Mouse (Mus musculus) frontal cortex, postnatal 25 days (tissue): ENCODE results near the gene Gli2.
A peak's percentile ranks its signal among the peaks of the same experiment; 100 is the strongest.

ENCODE experiments used
- DNase-seq, 2 experiments: peaks; one replicate each; pipeline ENCODE4 v3.0.0; 2022; ENCODE audit warnings: low spot score in 2 of 2

Gli2 gene

GRCm38 (mm10) chr1:118901868-118902586, 151.4 kb downstream of the Gli2 start:
- no peak for DNase-seq

DNA sequence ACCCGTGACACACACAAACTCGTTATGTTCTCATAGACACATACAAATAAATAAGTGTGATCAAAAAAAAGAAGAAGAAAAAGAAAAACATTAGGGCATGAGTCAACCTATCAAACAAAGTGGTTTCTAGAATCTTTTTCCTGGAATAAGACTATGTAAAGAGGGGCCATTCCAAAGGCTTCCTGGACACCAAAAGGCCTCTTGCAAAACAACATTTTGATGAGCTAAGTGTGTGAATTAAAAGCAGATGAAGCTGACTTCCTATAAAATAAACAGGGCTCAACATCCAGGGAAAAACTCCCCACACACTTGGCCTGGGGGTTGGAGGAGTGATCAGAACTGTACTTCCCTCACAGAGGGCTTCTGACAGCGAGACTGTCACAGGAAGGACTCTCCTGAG, 155.1 kb downstream of the Gli2 start:
- DNase-seq, result no peak

GRCm38 (mm10) chr1:118895026-118895762, 158.2 kb downstream of the Gli2 start:
- no peak for DNase-seq

- DNase-seq, result no peak
Observed at GRCm38 (mm10) chr1:118891395-118891794, 162.0 kb downstream of the Gli2 start.

- DNase-seq, result no peak
Observed at GRCm38 (mm10) chr1:118890125-118890875, 163.1 kb downstream of the Gli2 start.

DNA sequence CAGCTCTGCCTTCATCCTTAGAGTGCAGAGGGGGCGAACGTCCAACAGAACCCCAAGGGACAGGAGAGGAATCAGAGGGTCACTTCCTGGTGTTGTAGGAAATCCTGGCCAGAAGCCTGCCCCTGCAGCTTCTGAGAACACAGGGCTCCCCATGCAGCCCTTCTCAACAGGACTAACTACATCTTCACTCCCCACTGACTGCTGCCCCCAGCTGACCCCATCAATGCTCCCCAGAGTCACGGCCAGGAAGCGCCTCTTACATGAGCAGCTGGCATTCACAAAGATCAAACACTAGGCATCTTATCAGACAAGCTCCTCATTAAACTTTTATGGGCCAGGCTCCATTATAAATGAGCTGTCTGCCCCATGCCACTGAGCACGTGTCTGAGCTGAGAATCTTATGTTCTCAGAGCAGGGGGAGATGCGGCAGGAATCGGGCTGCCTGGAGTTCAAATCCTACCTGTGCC, 172.6 kb downstream of the Gli2 start:
- DNase-seq, result no peak

DNA sequence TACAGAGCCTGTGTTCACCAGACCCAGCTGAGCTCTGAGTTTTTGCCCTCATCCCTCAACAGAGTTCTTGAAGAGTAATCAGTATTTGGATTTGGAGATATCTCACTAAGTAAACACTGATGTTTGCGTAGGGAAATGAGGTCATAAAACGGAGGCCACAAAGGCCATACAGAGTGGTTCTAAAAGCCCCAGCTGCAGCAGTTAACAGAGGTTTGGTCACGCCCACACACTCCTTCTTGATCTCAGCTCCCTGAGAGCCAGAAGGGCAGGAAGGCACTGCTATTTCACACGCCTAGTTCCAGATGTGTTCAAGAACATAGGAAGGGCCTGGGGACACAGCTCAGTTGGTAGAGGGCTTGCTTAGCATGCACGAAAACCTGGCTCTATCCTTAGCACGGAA, 175.1 kb downstream of the Gli2 start:
- DNase-seq, result no peak

- no peak for DNase-seq
Observed at GRCm38 (mm10) chr1:118875227-118875626, 178.2 kb downstream of the Gli2 start.

- no peak for DNase-seq
Observed at GRCm38 (mm10) chr1:118873559-118873958, 179.9 kb downstream of the Gli2 start.

- no peak for DNase-seq
Observed at GRCm38 (mm10) chr1:118864735-118865134, 188.7 kb downstream of the Gli2 start.

DNA sequence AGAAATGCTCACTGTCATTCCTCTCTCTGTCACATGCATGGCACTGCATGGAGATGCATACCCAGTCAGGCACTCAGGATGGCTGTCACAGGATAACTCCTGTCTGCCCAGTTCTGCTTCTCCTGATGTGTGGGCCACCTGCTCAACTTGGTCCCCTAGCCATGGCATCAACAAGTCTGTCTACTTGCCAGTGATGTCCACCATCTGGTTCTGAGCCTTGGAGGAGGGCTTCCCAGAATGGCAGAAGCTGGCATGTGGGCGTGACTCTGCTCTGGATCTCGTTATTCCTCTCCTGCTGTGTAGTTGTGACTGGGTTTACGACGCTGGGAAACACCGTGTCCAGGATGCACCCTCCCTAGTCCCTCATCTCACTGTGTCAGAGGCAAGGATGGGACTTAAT, 189.4 kb downstream of the Gli2 start:
- DNase-seq, result no peak

GRCm38 (mm10) chr1:118858101-118858500, 195.3 kb downstream of the Gli2 start:
- no peak for DNase-seq

GRCm38 (mm10) chr1:118830658-118831057, 222.8 kb downstream of the Gli2 start:
- no peak for DNase-seq

- no peak for DNase-seq
Observed at GRCm38 (mm10) chr1:118826614-118827013, 226.8 kb downstream of the Gli2 start.

DNA sequence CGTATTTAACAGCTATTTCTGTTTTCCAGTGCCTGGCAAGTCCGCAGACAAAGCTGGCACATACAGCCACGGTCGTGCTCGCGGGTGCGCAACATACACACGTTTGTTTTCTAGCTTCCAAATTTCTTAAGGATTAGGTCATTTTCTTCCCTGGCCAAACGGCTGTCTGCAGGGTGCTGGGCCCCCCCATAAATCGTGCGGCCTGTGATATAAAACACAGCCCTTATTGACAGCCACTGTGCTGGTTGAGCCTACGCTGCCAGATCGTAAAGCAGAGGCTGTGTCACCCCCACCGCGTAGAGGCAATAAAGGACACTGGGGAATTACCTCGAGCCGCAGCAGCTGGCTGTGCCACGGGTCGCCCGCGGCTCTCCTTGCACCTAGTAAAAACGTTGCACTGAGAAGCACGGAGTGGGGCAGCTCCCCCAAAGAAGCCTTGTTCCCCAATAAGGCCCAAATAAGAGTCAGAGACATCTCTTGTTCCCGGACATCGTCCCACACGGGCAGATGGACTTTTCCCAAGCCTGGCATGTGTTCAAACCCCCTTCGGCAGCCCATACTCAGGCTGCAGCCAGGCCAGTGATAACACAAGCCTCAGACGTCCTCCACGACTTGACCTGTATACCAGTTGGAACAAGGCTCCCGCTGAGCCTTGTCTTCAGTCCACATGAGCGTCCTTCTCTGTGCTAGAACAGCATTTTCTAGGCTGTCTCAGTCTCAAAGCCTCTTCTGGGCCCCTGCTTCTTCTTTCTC, 227.8 kb downstream of the Gli2 start:
- no peak for DNase-seq

DNA sequence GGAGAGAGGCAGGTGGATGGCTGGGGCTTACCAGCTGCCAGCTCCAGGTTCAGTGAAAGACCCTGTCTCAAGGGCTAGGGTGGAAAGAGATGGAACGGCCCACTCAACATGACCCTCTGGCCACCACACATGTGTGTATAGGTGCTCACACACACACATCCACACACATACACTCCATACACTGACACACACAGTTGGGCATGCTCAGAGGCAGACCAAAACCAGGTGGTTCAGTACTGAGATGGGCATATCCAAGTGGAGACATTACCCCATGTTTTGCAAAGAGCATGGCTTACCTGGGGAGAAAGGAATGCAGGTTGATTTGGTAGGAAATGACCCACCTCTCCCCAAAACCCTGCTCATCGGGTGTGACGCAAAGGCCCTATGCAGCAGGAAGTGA, 228.4 kb downstream of the Gli2 start:
- DNase-seq, result no peak

DNA sequence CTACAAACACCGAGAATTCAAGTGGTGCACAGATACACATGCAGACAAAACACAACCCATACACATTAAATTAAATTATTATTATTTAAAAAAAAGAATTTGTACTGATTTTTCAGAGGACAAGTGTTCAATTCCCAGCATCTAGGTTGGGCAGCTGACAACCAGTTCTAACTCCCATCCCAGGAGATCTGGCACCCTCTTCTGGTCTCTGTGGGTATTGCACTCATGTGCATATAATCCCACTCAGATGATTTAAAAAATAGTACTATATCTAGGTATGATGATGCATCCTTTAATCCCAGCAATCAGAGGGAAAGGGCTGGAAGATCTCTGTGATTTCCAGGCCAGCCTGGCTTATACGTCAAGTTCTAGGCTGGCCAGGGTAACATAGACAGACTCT, 231.2 kb downstream of the Gli2 start:
- DNase-seq, result no peak

DNA sequence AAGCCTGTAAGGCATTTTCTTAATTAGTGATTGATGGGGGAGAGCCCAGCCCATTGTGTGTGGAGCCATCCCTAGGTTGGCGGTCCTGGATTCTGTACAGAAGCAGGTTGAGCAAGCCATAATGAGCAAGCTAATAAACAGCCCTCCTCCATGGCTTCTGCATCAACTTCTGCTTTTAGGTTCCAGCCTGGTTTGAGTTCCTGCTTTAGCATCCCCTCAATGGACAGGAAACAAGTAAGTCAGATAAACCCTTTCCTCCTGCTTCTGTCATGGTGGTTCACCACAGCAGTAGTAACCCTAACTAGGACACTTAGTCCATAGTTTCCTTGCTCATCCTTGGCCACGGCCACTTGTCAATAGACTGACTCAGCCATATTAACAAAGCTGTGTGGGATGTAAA, 238.4 kb downstream of the Gli2 start:
- no peak for DNase-seq

GRCm38 (mm10) chr1:118810336-118810735, 243.1 kb downstream of the Gli2 start:
- peak in 1 of 2 experiments; percentile 10 for DNase-seq

GRCm38 (mm10) chr1:118806727-118807126, 246.7 kb downstream of the Gli2 start:
- no peak for DNase-seq

DNA sequence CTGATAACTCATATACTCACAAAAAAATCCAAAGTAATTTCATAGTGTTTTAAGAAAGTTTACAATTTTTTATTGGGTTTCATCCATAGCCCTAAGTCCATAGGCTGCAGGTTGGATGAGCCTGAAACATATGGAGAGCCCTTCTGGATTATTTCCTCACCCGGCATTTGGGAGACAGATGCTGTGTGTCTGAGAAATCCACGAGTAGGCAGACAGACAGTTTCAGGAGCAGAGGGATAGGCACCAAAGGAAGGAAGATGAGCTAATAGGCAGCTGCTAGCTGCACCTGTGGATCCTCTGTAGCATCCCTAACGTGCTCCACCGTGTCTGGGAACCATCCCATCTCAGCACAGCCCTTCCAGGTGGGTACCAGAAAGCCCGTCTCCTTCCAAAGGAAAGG, 251.3 kb downstream of the Gli2 start:
- no peak for DNase-seq
